Mouse (Mus musculus) urinary bladder, postnatal 36 days (tissue): ENCODE measurements around the gene Hoxc10.

Source experiments
- DNase-seq, 2 experiments: peaks; one replicate each; pipeline ENCODE4 v3.0.0; 2022; ENCODE audit warnings: low spot score in 2 of 2, mixed read lengths in 1 of 2

Hoxc10 gene

GRCm38 (mm10) chr15:102943468-102943813 lies 23.2 kb upstream of the Hoxc10 start:
- no peak for DNase-seq

- DNase-seq, result no peak
Observed at GRCm38 (mm10) chr15:102945185-102946077, 21.2 kb upstream of the Hoxc10 start.

- DNase-seq, result no peak
Observed at GRCm38 (mm10) chr15:102947276-102947675, 19.3 kb upstream of the Hoxc10 start.

GRCm38 (mm10) chr15:102948842-102949241 lies 17.8 kb upstream of the Hoxc10 start:
- DNase-seq, result no peak

- no peak for DNase-seq
Observed at GRCm38 (mm10) chr15:102949696-102950095, 16.9 kb upstream of the Hoxc10 start.

GRCm38 (mm10) chr15:102950877-102951276 lies 15.7 kb upstream of the Hoxc10 start:
- DNase-seq, result no peak

GRCm38 (mm10) chr15:102953561-102953960 lies 13.0 kb upstream of the Hoxc10 start:
- DNase-seq, result no peak

- DNase-seq, result no peak
Observed at GRCm38 (mm10) chr15:102954192-102955006, 12.2 kb upstream of the Hoxc10 start, which contains the start of gene Hoxc11. Gene Hoxc11, plus strand, starts transcription at chr15:102954427.

- DNase-seq, result no peak
Observed at GRCm38 (mm10) chr15:102955007-102955382, 11.6 kb upstream of the Hoxc10 start.

GRCm38 (mm10) chr15:102955833-102956640 lies 10.6 kb upstream of the Hoxc10 start:
- DNase-seq, result no peak

- DNase-seq, result no peak
Observed at GRCm38 (mm10) chr15:102956906-102957305, 9.7 kb upstream of the Hoxc10 start.

GRCm38 (mm10) chr15:102959663-102960191 lies 6.9 kb upstream of the Hoxc10 start:
- no peak for DNase-seq

GRCm38 (mm10) chr15:102961728-102962127 lies 4.9 kb upstream of the Hoxc10 start:
- no peak for DNase-seq

GRCm38 (mm10) chr15:102962492-102962891 lies 4.1 kb upstream of the Hoxc10 start:
- DNase-seq, result no peak

GRCm38 (mm10) chr15:102963259-102963658 lies 3.3 kb upstream of the Hoxc10 start:
- no peak for DNase-seq

- DNase-seq, result no peak
Observed at GRCm38 (mm10) chr15:102963671-102964640, 2.6 kb upstream of the Hoxc10 start.

- DNase-seq, result no peak
Observed at GRCm38 (mm10) chr15:102965003-102965891, 1.3 kb upstream of the Hoxc10 start.

- DNase-seq, result peak; percentile 63 to 90
Observed at GRCm38 (mm10) chr15:102965892-102966775, 462 bp upstream of the Hoxc10 start.

- DNase-seq, result no peak
Observed at GRCm38 (mm10) chr15:102967312-102967510, 615 bp downstream of the Hoxc10 start, which contains the start of gene Hoxc5. Gene Hoxc5, plus strand, starts transcription at chr15:102967443.
